Mouse (Mus musculus) testis, adult 2 months (tissue): ENCODE data around the gene Csf2ra.
A peak's percentile ranks its signal among the peaks of the same experiment; 100 is the strongest.

Experiments
- CTCF ChIP-seq: fragments of 200-500 bp; IDR thresholded peaks from 2 replicates; pipeline ENCODE4 v1.5.1; 2012; ENCODE audit warnings: low read depth, mild to moderate bottlenecking, inconsistent platforms, low read length, moderate library complexity; ENCODE audit not compliant: control insufficient read depth, insufficient read depth, insufficient replicate concordance
- POLR2A ChIP-seq: fragments of 200-500 bp; IDR thresholded peaks from 2 replicates; pipeline ENCODE4 v1.6.1; 2012; ENCODE audit warnings: low read depth, mild to moderate bottlenecking, inconsistent platforms, low read length, moderate library complexity; ENCODE audit not compliant: control insufficient read depth

DNA sequence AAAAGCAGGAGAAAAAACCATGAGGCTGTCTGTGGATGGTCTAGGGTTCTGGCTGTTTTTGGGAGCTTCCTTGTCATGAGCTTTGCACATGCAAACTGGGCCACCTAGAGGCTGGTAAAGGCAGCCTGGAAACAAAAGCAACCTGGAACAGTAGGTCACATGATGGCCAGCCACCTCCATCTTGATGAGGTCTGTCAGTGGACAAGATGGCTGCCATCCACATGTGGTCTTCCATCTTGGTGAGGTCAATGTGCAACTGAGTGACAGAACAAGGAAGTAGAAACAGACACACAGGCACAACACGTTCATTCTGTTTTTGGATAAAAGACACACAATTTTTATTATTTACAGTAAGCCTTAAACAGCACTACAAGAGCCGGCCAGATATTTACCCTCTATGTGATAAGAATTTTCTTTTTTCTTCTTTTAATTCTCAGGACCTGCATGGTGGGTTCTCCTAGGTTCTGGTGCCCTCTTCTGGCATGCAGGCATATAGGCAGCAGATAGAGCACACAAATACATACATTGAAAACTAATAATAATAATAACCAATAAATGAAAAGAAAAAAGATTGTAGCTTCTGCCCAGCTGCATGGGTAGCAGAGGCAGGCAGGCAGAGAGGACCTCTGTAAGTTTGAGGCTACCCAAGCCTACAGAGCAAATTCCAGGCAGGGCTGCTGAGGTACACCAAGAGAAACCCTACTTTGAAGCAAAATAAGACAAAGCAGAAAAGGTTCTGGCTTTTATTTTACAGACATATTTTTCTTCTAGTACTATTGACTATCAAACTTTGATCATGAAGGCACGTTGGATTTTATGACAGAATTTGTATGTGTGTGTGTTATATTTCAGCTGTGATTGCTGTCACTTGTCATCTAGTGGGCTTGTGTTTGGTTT is 37.4 kb upstream of the Csf2ra start:
- TF ChIP-seq POLR2A (no peak), CTCF (peak; percentile 14; the same call in 1 of the 2 replicates)
